Mouse (Mus musculus) ES-Bruce4 (cell line): Measurements from ENCODE around the gene Fam149a. TPM values are rescaled to one million over a fixed set of nuclear protein-coding genes. Genes with fewer than 3 reads are reported as not detected.

Source experiments
- H3K27ac ChIP-seq: 2 replicates; pipeline ENCODE4 v1.5.1; 2012; ENCODE audit warnings: low read length, inconsistent platforms; ENCODE audit not compliant: insufficient read depth
- H3K27me3 ChIP-seq: 2 replicates; pipeline ENCODE4 v1.6.1; 2012; ENCODE audit warnings: mild to moderate bottlenecking, low read length, inconsistent platforms; ENCODE audit not compliant: control insufficient read depth, poor library complexity, insufficient read depth, severe bottlenecking
- H3K36me3 ChIP-seq: 2 replicates; pipeline ENCODE4 v1.6.1; 2012; ENCODE audit warnings: inconsistent platforms, mild to moderate bottlenecking, low read length, moderate library complexity; ENCODE audit not compliant: control insufficient read depth, poor library complexity, insufficient read depth, severe bottlenecking
- H3K4me1 ChIP-seq: one replicate; pipeline ENCODE4 v1.8.1; 2011; ENCODE audit warnings: low read length; ENCODE audit not compliant: control insufficient read depth, insufficient read depth
- H3K4me3 ChIP-seq: 2 replicates; pipeline ENCODE4 v1.5.1; 2011; ENCODE audit warnings: low read depth, mild to moderate bottlenecking, low read length
- H3K9ac ChIP-seq: 2 replicates; pipeline ENCODE4 v1.6.1; 2012; ENCODE audit warnings: low read depth, mild to moderate bottlenecking, inconsistent platforms; ENCODE audit not compliant: poor library complexity, severe bottlenecking
- H3K9me3 ChIP-seq: replicated peaks from 2 replicates; pipeline ENCODE4 v1.6.1; 2012; ENCODE audit warnings: mild to moderate bottlenecking, low read length, inconsistent platforms; ENCODE audit not compliant: control insufficient read depth, poor library complexity, insufficient read depth, severe bottlenecking
- CTCF ChIP-seq: IDR thresholded peaks from one replicate; pipeline ENCODE4 v1.8.1; 2011; ENCODE audit warnings: low read depth, low read length
- EP300 ChIP-seq: IDR thresholded peaks from 2 replicates; pipeline ENCODE4 v1.6.1; 2011; ENCODE audit warnings: low read depth, low read length; ENCODE audit not compliant: insufficient read depth
- POLR2A ChIP-seq: IDR thresholded peaks from one replicate; pipeline ENCODE4 v1.8.1; 2011; ENCODE audit warnings: low read length; ENCODE audit not compliant: insufficient read depth
- polyA plus RNA-seq: library from polyadenylated mRNA; stranded (reverse); fragments of >200 nt; gene quantifications from 2 replicates; pipeline ENCODE4 v1.2.4, GENCODE M21; 2011; ENCODE audit warnings: low read depth; ENCODE audit not compliant: missing spikeins, insufficient read depth, insufficient read length

Gene Fam149a
- polyA plus RNA-seq, 1 experiment: 2.0 TPM

DNA sequence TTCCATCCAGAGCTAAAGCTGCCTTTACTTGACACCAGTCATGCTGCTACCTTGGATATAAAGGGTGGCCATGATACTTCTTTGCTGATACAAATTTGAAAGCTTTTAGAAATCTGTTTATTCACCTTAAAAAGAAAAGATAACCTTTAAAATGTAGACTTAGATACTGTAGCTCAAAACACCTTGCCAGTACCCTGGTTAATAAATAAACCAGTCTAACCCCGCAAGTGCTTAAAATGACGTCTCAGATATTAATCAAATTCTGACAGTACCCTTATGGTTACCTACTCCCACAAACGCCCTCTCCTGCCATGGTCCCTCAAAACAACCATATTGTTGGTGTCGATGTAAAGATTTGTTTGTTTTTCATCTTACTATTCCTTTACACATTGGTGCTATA lies 57.9 kb downstream of the Fam149a start:
- Histone ChIP-seq H3K27ac (no peak overlapping the region), H3K27me3 (no peaks in the 10 kb centered on the region; the same call in 1 of the 2 replicates), H3K4me3 (no peak overlapping the region), H3K36me3 (no peaks in the 10 kb centered on the region), H3K4me1 (no peaks in the 10 kb centered on the region), H3K9me3 (no peaks in the 10 kb centered on the region), H3K9ac (no peak overlapping the region)
- TF ChIP-seq CTCF: no peak
- no peak for TF ChIP-seq EP300

- Histone ChIP-seq H3K27me3 (no peaks in the 10 kb centered on the region; the same call in 1 of the 2 replicates), H3K9ac (no peak overlapping the region), H3K36me3 (no peaks in the 10 kb centered on the region), H3K4me3 (no peak overlapping the region), H3K27ac (no peak overlapping the region), H3K4me1 (no peaks in the 10 kb centered on the region), H3K9me3 (no peaks in the 10 kb centered on the region)
- TF ChIP-seq EP300: no peak
- no peak for TF ChIP-seq CTCF
- no peak for TF ChIP-seq POLR2A
Observed at GRCm38 (mm10) chr8:45321365-45321764, 60.7 kb downstream of the Fam149a start.

DNA sequence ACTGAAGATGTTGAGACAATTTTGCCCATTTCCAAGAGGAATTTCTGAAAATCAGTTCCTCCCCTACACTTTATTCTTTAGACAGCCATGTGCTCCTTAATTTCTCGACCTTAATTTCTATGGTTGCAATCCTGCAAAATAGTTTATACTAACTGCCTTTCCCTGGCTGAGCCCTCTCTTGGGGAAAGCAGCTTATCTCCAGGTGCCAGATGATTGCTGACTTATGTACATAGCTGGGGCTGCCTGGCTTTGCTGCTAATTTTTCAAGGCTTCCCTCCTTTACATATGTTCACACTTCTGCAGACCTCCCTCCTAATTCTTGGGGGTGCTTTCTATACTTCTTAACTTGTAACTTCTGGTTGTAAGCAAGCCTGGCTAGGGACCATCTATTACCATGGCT lies 61.2 kb downstream of the Fam149a start:
- TF ChIP-seq CTCF: no peak
- TF ChIP-seq POLR2A: no peak
- no peak for TF ChIP-seq EP300
- Histone ChIP-seq H3K9ac (no peak overlapping the region), H3K27ac (no peak overlapping the region), H3K4me1 (no peaks in the 10 kb centered on the region), H3K4me3 (no peak overlapping the region), H3K36me3 (no peaks in the 10 kb centered on the region), H3K9me3 (no peaks in the 10 kb centered on the region), H3K27me3 (no peaks in the 10 kb centered on the region; the same call in 1 of the 2 replicates)

- no peak overlapping the region for H3K9ac ChIP-seq
- H3K4me3 ChIP-seq: no peak overlapping the region
- H3K9me3 ChIP-seq: no peaks in the 10 kb centered on the region
- H3K27ac ChIP-seq: no peak overlapping the region
- no peaks in the 10 kb centered on the region for H3K4me1 ChIP-seq
- H3K36me3 ChIP-seq: no peaks in the 10 kb centered on the region
- no peaks in the 10 kb centered on the region for H3K27me3 ChIP-seq
- TF ChIP-seq EP300 (no peak), POLR2A (no peak), CTCF (no peak)
Observed at GRCm38 (mm10) chr8:45310967-45311366, 71.1 kb downstream of the Fam149a start.

- Histone ChIP-seq H3K4me1 (no peaks in the 10 kb centered on the region), H3K9ac (no peak within 1 kb of the TSS), H3K27me3 (no peaks in the 10 kb centered on the region), H3K27ac (no peak within 1 kb of the TSS), H3K4me3 (no peak within 1 kb of the TSS), H3K9me3 (no peaks in the 10 kb centered on the region), H3K36me3 (no peaks in the 10 kb centered on the region)
- no peak for TF ChIP-seq EP300
- no peak for TF ChIP-seq POLR2A
- no peak for TF ChIP-seq CTCF
Observed at GRCm38 (mm10) chr8:45308366-45308765, 73.7 kb downstream of the Fam149a start, which contains the start of gene Gm45753. Gene Gm45753 (minus strand): TSS chr8:45308466.

GRCm38 (mm10) chr8:45305479-45305878 lies 76.6 kb downstream of the Fam149a start:
- Histone ChIP-seq H3K27me3 (no peaks in the 10 kb centered on the region; the same call in 1 of the 2 replicates), H3K4me3 (no peak overlapping the region), H3K27ac (no peak overlapping the region), H3K4me1 (no peaks in the 10 kb centered on the region), H3K9me3 (no peaks in the 10 kb centered on the region), H3K36me3 (no peaks in the 10 kb centered on the region), H3K9ac (no peak overlapping the region)
- TF ChIP-seq EP300 (no peak), CTCF (no peak), POLR2A (no peak)
